Mouse (Mus musculus) CD8-positive naive resting alpha-beta T cell, adult 57 days (primary cell): Measurements from ENCODE around the gene Stap2. TPM values are rescaled to one million over a fixed set of nuclear protein-coding genes. Genes with fewer than 3 reads are reported as not detected.

ENCODE experiments used
- total RNA-seq: library from RNA; stranded (reverse); gene quantifications from one replicate; pipeline ENCODE4 v1.2.4, GENCODE M21; 2023

Stap2 gene
- 0.67 TPM for total RNA-seq

GRCm38 (mm10) chr17:56005415-56006061 is at the start of gene Stap2, which contains the start of gene Mpnd:
Gene Stap2 (minus strand): TSS chr17:56005584.
Gene Mpnd (plus strand): TSS chr17:56005711.

GRCm38 (mm10) chr17:56040030-56040856 is 34.9 kb upstream of the Stap2 start, which contains the start of gene Chaf1a:
Gene Chaf1a (plus strand): TSS chr17:56040439.

GRCm38 (mm10) chr17:56036176-56036900 is 31.0 kb upstream of the Stap2 start, which contains the start of gene Sh3gl1:
Gene Sh3gl1 (minus strand): TSS chr17:56036635.

GRCm38 (mm10) chr17:55986030-55986961 is 19.1 kb downstream of the Stap2 start, which contains the start of gene Fsd1:
Gene Fsd1 (plus strand): TSS chr17:55986509.

GRCm38 (mm10) chr17:55969966-55970891 is 35.2 kb downstream of the Stap2 start, which contains the start of gene Shd:
Gene Shd (plus strand): TSS chr17:55970467.

GRCm38 (mm10) chr17:55958918-55959728 is 46.3 kb downstream of the Stap2 start, which contains the start of gene Yju2:
Gene Yju2 (plus strand): TSS chr17:55959099.

GRCm38 (mm10) chr17:55952447-55953027 is 52.8 kb downstream of the Stap2 start, which contains the start of gene Ebi3:
Gene Ebi3 (plus strand): TSS chr17:55952640.

GRCm38 (mm10) chr17:55949400-55949799 is 56.0 kb downstream of the Stap2 start, which contains the start of gene Zfp119b:
Gene Zfp119b (minus strand): TSS chr17:55949500.

Other genes with a start within 250 kb of the Stap2 start
- gene Zfp119a, start 126.7 kb downstream of the Stap2 start, total RNA-seq = 17.5 TPM
- 30.9 TPM for gene Zfp959, start 113.5 kb downstream of the Stap2 start, total RNA-seq
- 6.4 TPM for gene Zfp119b, start 56.1 kb downstream of the Stap2 start, total RNA-seq
- gene Ebi3, start 52.9 kb downstream of the Stap2 start, total RNA-seq = 0.77 TPM
- 40.8 TPM for gene Yju2, start 46.5 kb downstream of the Stap2 start, total RNA-seq
- 3.2 TPM for gene Shd, start 35.1 kb downstream of the Stap2 start, total RNA-seq
- not detected for gene Fsd1, start 19.1 kb downstream of the Stap2 start, total RNA-seq
- 63.8 TPM for gene Mpnd, start 127 bp upstream of the Stap2 start, total RNA-seq
- gene Sh3gl1, start 31.1 kb upstream of the Stap2 start, total RNA-seq = 125 TPM
- gene Chaf1a, start 34.9 kb upstream of the Stap2 start, total RNA-seq = 1.4 TPM
- gene Ubxn6, start 69.4 kb upstream of the Stap2 start, total RNA-seq = 63.8 TPM
- gene Hdgfl2, start 74.0 kb upstream of the Stap2 start, total RNA-seq = 109 TPM
- gene Plin4, start 104.2 kb upstream of the Stap2 start, total RNA-seq = not detected
- not detected for gene Plin5, start 112.0 kb upstream of the Stap2 start, total RNA-seq
- 0.37 TPM for gene Lrg1, start 116.4 kb upstream of the Stap2 start, total RNA-seq
- gene Sema6b, start 134.8 kb upstream of the Stap2 start, total RNA-seq = 0.15 TPM
- gene Tnfaip8l1, start 156.9 kb upstream of the Stap2 start, total RNA-seq = 13.9 TPM
- gene Mydgf, start 178.3 kb upstream of the Stap2 start, total RNA-seq = 52.7 TPM
- gene Dpp9, start 213.3 kb upstream of the Stap2 start, total RNA-seq = 54.6 TPM